Mouse (Mus musculus): Measurements from ENCODE around the gene Mtx1. TPM values are rescaled to one million over a fixed set of nuclear protein-coding genes. Genes with fewer than 3 reads are reported as not detected.

Gene Mtx1
- polyA plus RNA-seq, 1 experiment: 153 TPM

- Histone ChIP-seq H3K27me3 (ENCODE audit: control insufficient read depth, insufficient read depth, low read length) (no peaks in the 10 kb centered on the region), H3K4me3 (replicated peaks; ENCODE audit: insufficient read depth, low read depth, low read length) (no peak overlapping the region), H3K27ac (ENCODE audit: insufficient read depth, low read length) (no peak overlapping the region), H3K4me1 (ENCODE audit: control insufficient read depth, insufficient read depth, low read length) (no peaks in the 10 kb centered on the region)
- no peak for DNase-seq
- TF ChIP-seq POLR2A (IDR thresholded peaks at IDR 0.05; ENCODE audit: borderline replicate concordance, insufficient read depth, low read length) (no peak), CTCF (IDR thresholded peaks at IDR 0.05; ENCODE audit: borderline replicate concordance, insufficient read depth, low read depth, low read length) (no peak)
- 60% methylated on average over 3 of the region's 3 CpGs for WGBS
These were observed 33.3 kb upstream of the Mtx1 start for GRCm38 (mm10) chr3:89260211-89260610.

GRCm38 (mm10) chr3:89259076-89259475 is 32.2 kb upstream of the Mtx1 start, which contains the start of gene Dpm3:
Gene Dpm3, plus strand, starts transcription at chr3:89259358.
- TF ChIP-seq POLR2A (IDR thresholded peaks at IDR 0.05; ENCODE audit: borderline replicate concordance, insufficient read depth, low read length) (no peak), CTCF (IDR thresholded peaks at IDR 0.05; ENCODE audit: borderline replicate concordance, insufficient read depth, low read depth, low read length) (no peak)
- no peak for DNase-seq
- Histone ChIP-seq H3K4me1 (ENCODE audit: control insufficient read depth, insufficient read depth, low read length) (no peaks in the 10 kb centered on the region), H3K27me3 (ENCODE audit: control insufficient read depth, insufficient read depth, low read length) (no peaks in the 10 kb centered on the region), H3K4me3 (replicated peaks; ENCODE audit: insufficient read depth, low read depth, low read length) (no peak within 1 kb of the TSS), H3K27ac (ENCODE audit: insufficient read depth, low read length) (no peak within 1 kb of the TSS)
- WGBS: 30% methylated on average over 7 of the region's 7 CpGs

GRCm38 (mm10) chr3:89256177-89256576 is 29.3 kb upstream of the Mtx1 start:
- no peaks in the 10 kb centered on the region for H3K27me3 ChIP-seq (ENCODE audit: control insufficient read depth, insufficient read depth, low read length)
- H3K27ac ChIP-seq (ENCODE audit: insufficient read depth, low read length): no peak overlapping the region
- DNase-seq: no peak
- 72% methylated on average over 5 of the region's 5 CpGs for WGBS
- no peak overlapping the region for H3K4me3 ChIP-seq (replicated peaks; ENCODE audit: insufficient read depth, low read depth, low read length)
- H3K4me1 ChIP-seq (ENCODE audit: control insufficient read depth, insufficient read depth, low read length): 0 out of 2 replicates have a peak, but pooled peaks cover 4% of the 10 kb centered on the region
- TF ChIP-seq POLR2A (IDR thresholded peaks at IDR 0.05; ENCODE audit: borderline replicate concordance, insufficient read depth, low read length): no peak

GRCm38 (mm10) chr3:89254994-89255393 is 28.1 kb upstream of the Mtx1 start:
- Histone ChIP-seq H3K27ac (ENCODE audit: insufficient read depth, low read length) (no peak overlapping the region), H3K4me1 (ENCODE audit: control insufficient read depth, insufficient read depth, low read length) (0 out of 2 replicates have a peak, but pooled peaks cover 4% of the 10 kb centered on the region), H3K4me3 (replicated peaks; ENCODE audit: insufficient read depth, low read depth, low read length) (no peak overlapping the region), H3K27me3 (ENCODE audit: control insufficient read depth, insufficient read depth, low read length) (no peaks in the 10 kb centered on the region)
- TF ChIP-seq CTCF (IDR thresholded peaks at IDR 0.05; ENCODE audit: borderline replicate concordance, insufficient read depth, low read depth, low read length): no peak
- DNase-seq: no peak
- WGBS: 92% methylated on average over 5 of the region's 5 CpGs

GRCm38 (mm10) chr3:89251365-89251895 is 24.5 kb upstream of the Mtx1 start:
- H3K27ac ChIP-seq (ENCODE audit: insufficient read depth, low read length): no peak overlapping the region
- 6% methylated on average over 17 of the region's 17 CpGs for WGBS
- no peak overlapping the region for H3K4me3 ChIP-seq (replicated peaks; ENCODE audit: insufficient read depth, low read depth, low read length)
- no peaks in the 10 kb centered on the region for H3K27me3 ChIP-seq (ENCODE audit: control insufficient read depth, insufficient read depth, low read length)
- H3K4me1 ChIP-seq (ENCODE audit: control insufficient read depth, insufficient read depth, low read length): peaks cover 4% of the 10 kb centered on the region; the same call in 1 of the 2 replicates
- TF ChIP-seq CTCF (IDR thresholded peaks at IDR 0.05; ENCODE audit: borderline replicate concordance, insufficient read depth, low read depth, low read length) (no peak), POLR2A (IDR thresholded peaks at IDR 0.05; ENCODE audit: borderline replicate concordance, insufficient read depth, low read length) (no peak)
- DNase-seq: no peak

- 21% methylated on average over 7 of the region's 7 CpGs for WGBS
- no peaks in the 10 kb centered on the region for H3K27me3 ChIP-seq (ENCODE audit: control insufficient read depth, insufficient read depth, low read length)
- DNase-seq: peak; percentile 71 to 76
- TF ChIP-seq CTCF (IDR thresholded peaks at IDR 0.05; ENCODE audit: borderline replicate concordance, insufficient read depth, low read depth, low read length) (peak; percentile 89), POLR2A (IDR thresholded peaks at IDR 0.05; ENCODE audit: borderline replicate concordance, insufficient read depth, low read length) (no peak)
- H3K27ac ChIP-seq (ENCODE audit: insufficient read depth, low read length): no peak overlapping the region
- H3K4me1 ChIP-seq (ENCODE audit: control insufficient read depth, insufficient read depth, low read length): peaks cover 8% of the 10 kb centered on the region; the same call in 1 of the 2 replicates
- H3K4me3 ChIP-seq (replicated peaks; ENCODE audit: insufficient read depth, low read depth, low read length): no peak overlapping the region
These were observed 23.6 kb upstream of the Mtx1 start for GRCm38 (mm10) chr3:89250435-89251040.

GRCm38 (mm10) chr3:89247466-89247865 is 20.6 kb upstream of the Mtx1 start:
- H3K27ac ChIP-seq (ENCODE audit: insufficient read depth, low read length): no peak overlapping the region
- H3K4me3 ChIP-seq (replicated peaks; ENCODE audit: insufficient read depth, low read depth, low read length): no peak overlapping the region
- peaks cover 13% of the 10 kb centered on the region for H3K4me1 ChIP-seq (ENCODE audit: control insufficient read depth, insufficient read depth, low read length)
- DNase-seq: no peak
- no peak for TF ChIP-seq CTCF (IDR thresholded peaks at IDR 0.05; ENCODE audit: borderline replicate concordance, insufficient read depth, low read depth, low read length)
- TF ChIP-seq POLR2A (IDR thresholded peaks at IDR 0.05; ENCODE audit: borderline replicate concordance, insufficient read depth, low read length): no peak
- 83% methylated on average over 4 of the region's 4 CpGs for WGBS
- no peaks in the 10 kb centered on the region for H3K27me3 ChIP-seq (ENCODE audit: control insufficient read depth, insufficient read depth, low read length)

Measured in cerebellum, adult 2 months (tissue).